Mouse (Mus musculus) forelimb bud, embryonic 11.5 days (tissue): ENCODE data around the gene Tmem104.

ENCODE experiments used
- DNase-seq: peaks from one replicate; pipeline ENCODE4 v3.0.0-alpha.2; 2012; ENCODE audit warnings: low read depth, low spot score

Tmem104 gene

DNA sequence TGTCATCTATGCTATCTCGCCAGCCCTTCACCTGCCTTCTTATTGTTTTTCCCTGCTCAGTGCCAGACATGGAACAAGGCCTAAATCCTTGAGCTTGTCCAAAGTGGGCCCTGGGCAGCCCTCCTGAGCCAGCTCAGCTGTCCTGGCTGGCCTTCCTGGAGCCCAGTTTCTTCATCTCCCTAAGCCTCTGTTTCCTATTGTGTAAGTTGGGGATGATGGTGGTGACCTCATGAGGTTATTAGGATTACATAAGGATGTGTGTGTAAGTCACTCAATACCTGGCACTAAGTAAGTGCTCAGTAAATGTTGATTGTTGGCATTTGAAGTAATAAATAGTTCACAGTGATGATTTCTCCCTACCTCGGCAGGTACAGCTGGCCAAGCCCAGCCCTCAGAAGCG is 20.5 kb upstream of the Tmem104 start:
- no peak for DNase-seq

- no peak for DNase-seq
These were observed 19.5 kb upstream of the Tmem104 start for GRCm38 (mm10) chr11:115167631-115168249.

DNA sequence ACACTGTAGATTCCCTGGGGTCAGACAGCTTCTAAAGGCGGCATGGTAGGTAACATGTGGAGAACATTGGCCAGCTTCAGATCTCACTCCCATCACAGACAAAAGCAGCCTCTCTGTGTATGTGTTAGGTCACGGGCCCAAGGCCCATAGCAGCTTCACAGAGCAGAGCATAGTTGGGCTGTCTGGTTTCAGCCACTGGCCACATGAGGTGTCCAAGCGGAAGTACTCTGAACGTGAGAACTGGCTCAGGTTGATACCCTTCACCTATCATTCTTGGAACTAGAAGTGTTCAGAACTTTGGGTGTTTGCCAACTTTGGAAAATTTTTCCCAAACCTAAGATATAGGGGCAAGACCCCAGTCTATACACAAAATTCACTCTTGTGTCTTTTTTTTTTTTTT is 17.9 kb upstream of the Tmem104 start:
- no peak for DNase-seq

GRCm38 (mm10) chr11:115171125-115171524 is 16.2 kb upstream of the Tmem104 start:
- no peak for DNase-seq

- no peak for DNase-seq
These were observed 14.4 kb upstream of the Tmem104 start for GRCm38 (mm10) chr11:115172825-115173287.

- no peak for DNase-seq
These were observed 13.5 kb upstream of the Tmem104 start for GRCm38 (mm10) chr11:115173549-115174339.

DNA sequence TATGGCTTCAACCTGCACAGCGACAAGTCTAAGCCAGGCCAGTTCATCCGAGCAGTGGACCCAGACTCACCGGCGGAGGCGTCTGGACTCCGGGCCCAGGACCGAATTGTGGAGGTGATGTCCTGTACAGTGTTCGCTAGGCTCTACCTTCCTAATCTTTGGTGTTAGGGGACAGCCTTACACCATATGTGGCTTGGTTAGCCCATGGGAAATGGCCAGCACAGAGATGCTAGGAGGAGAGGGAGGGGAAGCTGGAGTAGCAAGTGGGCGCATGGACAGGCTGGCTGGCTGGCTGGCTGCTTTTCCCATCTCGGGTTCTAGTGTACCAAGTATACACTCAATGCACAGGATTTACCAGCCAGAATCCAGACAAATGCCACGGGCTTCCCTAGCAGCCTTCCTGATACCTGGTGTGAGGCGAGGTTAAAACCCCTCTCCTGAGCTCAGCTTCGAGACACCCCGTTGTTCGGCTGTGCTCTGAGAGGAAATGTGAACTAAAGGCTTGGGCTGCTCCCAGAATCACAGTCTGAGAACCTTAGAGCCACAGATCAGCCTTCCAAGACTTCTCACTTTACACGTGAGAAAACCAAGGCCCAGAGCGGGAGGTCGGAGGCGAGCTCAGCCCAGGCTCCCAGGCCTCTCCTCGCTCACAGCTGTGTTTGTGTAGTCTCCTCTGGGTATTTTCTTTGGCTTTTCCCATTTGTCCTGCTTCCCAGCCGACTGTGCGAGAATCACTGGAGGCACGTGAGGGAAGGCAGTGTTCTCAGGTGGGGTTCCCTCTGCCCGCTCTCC is 10.7 kb upstream of the Tmem104 start:
- no peak for DNase-seq

GRCm38 (mm10) chr11:115177559-115178195 is 9.6 kb upstream of the Tmem104 start:
- DNase-seq = no peak

DNA sequence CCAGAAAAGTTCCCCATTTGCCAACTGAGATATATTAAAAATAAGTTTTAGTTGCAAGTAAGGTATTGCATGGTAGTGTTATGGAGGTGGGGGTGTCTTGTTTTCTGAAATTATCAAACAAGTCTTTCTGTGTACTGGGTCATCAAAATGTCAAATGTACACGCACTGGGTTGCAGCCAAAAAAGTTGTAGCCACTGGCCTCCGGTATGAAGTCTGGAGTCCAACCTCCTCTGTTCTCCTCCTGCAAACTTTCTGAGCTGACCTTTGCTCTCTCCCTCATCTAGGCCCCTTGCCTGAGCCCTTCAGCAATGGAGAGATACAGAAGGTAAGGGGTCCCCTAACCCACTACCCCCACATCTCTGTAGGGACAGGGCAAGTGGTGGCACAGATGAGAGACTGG is 8.5 kb upstream of the Tmem104 start:
- no peak for DNase-seq

GRCm38 (mm10) chr11:115179191-115179590 is 8.1 kb upstream of the Tmem104 start:
- DNase-seq = no peak

DNA sequence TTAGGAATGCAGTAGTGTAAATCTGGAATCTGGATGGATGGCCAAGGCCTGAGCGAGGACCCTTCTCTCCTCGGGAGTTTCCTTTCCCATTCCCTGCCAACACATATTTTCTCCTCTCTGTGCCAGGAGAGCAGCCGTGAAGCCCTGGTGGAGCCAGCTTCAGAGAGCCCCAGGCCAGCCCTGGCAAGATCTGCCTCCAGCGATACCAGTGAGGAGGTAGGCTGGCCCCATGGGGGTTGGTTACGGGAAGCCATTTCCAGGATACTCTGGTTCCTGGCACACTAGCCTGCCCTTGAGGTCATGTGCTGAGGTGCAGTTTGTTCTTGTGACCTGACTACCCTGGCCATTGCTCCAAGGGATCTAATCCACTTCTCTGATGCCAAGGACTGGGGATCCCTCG is 7.4 kb upstream of the Tmem104 start:
- no peak for DNase-seq

GRCm38 (mm10) chr11:115181913-115182638 is 5.2 kb upstream of the Tmem104 start:
- peak; percentile 72 for DNase-seq

DNA sequence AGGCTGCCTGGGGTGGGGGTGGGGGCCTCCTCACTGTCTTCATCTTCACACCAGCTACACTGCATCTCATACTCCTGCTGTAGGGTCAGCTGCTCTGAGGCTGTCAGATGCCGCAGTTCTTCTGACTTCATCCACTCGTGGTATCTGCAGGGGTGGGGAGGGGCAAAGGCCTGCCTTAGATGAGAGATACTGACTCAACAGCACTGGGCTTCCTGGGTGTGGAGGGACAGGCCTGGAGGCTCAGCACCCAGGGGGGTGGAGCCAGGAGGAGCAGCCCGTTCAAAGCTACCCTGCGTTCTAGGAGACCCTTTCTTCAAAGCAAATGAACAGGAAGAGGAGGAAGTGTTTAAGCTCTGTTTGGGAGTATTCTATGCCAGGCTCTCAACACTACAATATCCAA is 2.3 kb upstream of the Tmem104 start:
- no peak for DNase-seq

DNA sequence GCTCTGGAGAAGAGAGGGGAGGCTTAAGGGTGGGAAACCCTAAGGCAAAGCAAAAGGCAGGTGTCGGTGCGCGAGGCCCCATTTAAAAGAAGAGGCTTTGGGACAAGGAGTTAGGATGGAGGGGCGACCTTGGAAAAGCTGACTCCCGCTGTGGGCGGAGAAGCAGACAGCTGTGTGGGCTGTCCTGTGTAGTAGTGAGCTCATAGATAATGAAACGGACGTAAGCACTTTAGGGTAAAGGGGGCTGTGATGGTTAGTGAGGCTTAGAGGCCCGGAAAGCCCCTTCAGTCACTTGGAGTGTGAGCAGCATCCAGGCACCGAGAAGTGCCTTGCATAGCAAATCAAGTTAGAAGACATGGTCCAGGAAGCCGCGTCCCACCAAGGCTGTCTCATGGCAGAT is 406 bp downstream of the Tmem104 start, which contains the start of gene Nat9:
Nat9 (minus strand) TSS at position 167 of the 400 bp plus-strand sequence.
- DNase-seq = no peak

DNA sequence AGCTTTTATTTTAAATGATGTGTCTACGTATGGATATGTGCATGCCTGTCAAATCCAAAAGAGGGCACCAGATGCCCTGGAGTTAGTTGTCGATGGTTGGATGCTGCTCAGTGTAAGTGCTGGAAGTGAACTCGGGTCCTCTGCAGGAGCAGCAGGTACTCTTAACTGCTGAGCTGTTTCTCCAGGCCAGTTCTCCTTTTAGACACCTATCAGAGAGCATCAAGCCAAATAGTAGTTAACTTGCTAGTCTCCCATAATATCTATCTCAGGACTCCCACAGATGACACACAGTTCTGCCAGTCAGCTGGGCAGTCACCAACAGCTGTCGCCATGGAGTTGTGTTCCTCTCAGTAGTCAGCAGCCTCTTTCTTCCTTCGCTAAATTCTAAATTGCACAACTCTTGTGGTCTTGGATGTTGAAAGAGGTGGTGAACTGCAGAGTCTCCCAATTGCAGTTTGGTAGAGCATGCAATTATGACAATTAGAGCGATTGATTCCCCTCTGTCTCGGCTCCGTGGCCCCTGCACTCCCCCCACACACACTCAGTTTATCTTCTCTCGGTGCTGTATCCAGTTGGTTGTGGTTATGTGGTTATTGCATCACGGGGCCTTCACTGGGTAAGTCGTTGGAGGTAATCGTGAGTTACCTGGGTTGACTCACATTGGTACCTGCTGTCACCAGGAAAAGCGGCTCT is 1.4 kb downstream of the Tmem104 start:
- DNase-seq = no peak

GRCm38 (mm10) chr11:115189304-115189703 is 2.0 kb downstream of the Tmem104 start:
- DNase-seq = no peak

DNA sequence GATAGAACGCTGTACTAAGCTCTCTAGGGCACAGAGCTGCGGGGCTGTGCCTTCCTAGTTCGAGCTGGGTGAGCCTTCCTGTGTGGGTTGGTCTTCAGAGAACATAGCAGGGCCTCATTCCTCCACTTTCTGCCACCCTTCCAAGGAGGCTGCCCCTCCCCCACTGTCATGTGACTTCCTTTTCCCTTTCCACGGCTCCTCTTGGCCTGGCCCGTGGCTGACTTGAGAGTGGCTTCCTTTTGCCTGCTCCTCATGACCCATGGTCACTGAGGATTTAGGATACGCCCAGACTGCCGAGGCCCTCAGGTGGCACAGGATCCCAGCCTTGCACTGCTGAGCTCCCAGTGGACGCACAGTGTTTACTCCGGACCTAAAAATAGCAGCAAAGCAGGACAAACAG is 4.9 kb downstream of the Tmem104 start:
- no peak for DNase-seq

- no peak for DNase-seq
These were observed 7.4 kb downstream of the Tmem104 start for GRCm38 (mm10) chr11:115194693-115195092.

GRCm38 (mm10) chr11:115195933-115196332 is 8.6 kb downstream of the Tmem104 start:
- DNase-seq = no peak

- DNase-seq = no peak
These were observed 10.3 kb downstream of the Tmem104 start for GRCm38 (mm10) chr11:115197558-115197957.
